Mouse (Mus musculus) spleen, postnatal 36 days (tissue): ENCODE results near the gene Atrnl1.

ENCODE experiments used
- DNase-seq, 2 experiments: peaks; one replicate each; pipeline ENCODE4 v3.0.0; 2022; ENCODE audit warnings: low spot score in 2 of 2, mixed read lengths in 1 of 2

Gene Atrnl1

DNA sequence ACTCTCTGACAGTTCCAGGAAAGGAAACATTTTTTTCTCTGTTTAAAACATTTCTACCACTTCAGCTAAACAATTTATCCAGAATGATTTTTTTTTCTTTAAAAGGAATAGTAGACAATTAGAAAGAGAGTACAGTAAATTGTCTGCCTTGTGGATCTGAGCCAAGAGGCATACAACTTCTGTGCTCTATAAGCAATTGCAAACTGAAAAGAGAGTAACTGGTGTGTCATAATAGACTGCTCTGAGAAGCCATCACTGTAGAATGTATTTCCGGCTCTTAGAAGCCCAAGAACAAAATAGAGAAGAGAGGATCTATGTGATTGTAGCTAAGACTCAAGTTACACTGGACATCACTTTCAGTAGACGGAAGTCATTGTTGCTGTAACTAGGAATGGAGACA, 458.1 kb downstream of the Atrnl1 start:
- DNase-seq = no peak

- no peak for DNase-seq
These were observed 461.6 kb downstream of the Atrnl1 start for GRCm38 (mm10) chr19:58072404-58072803.

GRCm38 (mm10) chr19:58072846-58073245, 462.0 kb downstream of the Atrnl1 start:
- DNase-seq = no peak

GRCm38 (mm10) chr19:58075252-58075651, 464.4 kb downstream of the Atrnl1 start:
- DNase-seq = no peak

DNA sequence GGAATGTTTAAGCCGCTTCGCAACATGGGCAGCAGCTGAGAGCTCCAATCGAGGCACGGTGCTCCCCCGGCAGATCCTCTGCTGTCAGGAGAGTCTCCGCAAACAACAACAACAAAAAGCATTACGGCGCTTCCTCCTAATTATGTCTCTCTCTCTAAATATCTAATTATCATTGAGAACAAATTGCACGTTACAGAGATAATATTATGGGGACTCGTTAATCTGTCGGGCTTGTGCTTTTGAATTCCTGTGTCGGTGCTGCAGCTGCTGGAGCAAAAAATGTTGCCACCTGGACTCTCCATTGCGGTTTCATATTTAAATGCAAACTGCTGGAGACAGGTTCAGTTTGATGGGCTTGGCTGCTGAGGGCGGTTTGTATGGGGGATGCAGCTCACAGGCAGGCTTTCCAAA, 466.1 kb downstream of the Atrnl1 start:
- no peak for DNase-seq

GRCm38 (mm10) chr19:58077529-58078070, 466.8 kb downstream of the Atrnl1 start:
- DNase-seq = no peak

DNA sequence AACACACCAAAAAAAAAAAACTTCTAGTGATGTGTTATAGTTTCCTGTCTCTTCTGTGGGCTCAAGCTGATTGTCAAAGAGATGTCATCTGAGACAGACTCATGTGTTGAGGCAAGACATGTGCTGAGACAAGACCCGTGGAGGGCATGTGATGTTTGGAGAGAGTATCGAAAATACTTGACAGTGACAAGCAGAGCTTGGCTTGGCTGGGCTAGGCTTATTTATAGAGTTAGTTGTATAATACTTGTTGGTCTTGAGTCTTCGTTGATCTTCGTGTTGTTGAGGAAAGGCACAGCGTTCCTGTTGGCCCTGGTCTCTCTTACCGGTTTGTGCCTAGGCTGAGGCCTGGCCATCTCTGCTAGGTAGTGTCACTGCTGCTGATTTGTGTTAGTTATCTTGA, 469.3 kb downstream of the Atrnl1 start:
- DNase-seq = no peak

DNA sequence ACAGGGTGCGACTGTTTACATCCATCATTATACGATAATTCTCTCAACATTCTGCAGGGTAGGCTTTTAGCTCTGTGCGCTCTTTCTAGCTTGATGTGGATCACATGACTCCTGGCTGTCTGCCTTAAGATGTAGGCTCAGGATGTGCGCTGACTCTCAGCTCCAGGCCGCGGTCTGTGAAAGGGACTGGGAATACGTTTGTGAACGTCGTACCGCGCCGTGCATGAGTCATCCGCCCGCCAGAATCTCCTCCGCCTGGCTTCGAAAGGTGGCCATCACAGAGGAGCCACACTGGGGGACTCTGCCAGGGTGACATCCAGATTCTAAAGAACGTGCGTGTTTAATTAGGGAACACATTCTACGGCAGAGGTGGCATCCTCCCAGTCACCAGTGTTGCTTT, 471.9 kb downstream of the Atrnl1 start:
- DNase-seq = no peak

- DNase-seq = no peak
These were observed 474.0 kb downstream of the Atrnl1 start for GRCm38 (mm10) chr19:58084826-58085225.

DNA sequence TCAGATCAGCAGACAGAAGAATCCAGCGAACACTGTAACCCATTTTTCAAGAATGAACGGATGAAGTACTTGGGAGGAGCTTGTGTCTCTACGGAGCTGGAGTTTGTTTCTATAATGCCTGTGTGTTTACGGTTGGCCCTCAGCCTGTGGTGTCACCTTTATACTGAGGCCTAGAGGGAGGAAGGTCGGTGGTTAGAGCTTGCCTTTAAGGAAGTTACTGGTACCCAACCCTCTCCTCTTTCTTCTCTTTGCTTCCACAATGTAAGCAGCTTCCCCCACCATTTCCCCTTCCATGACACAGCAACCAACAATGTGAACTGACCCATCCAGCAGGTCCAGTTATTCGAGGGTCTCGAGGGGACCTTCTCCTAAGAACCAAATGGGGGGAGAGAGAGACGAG, 475.9 kb downstream of the Atrnl1 start:
- no peak for DNase-seq

DNA sequence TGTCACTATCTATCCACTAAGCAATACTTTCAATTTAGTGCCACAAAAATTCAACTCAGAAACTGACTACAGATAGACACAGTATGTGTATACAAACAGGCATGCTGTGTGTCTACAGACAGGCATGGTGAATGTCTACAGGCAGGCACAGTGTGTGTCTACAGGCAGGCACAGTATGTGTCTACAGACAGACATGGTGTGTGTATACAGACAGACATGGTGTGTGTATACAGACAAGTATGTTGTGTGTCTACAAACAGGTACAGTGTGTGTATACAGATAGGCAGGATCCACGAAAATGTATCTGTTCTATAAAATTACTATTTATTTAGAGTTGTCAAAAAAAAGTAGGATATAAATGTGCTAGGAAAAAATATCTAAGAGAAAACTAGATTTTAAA, 477.1 kb downstream of the Atrnl1 start:
- DNase-seq = no peak

DNA sequence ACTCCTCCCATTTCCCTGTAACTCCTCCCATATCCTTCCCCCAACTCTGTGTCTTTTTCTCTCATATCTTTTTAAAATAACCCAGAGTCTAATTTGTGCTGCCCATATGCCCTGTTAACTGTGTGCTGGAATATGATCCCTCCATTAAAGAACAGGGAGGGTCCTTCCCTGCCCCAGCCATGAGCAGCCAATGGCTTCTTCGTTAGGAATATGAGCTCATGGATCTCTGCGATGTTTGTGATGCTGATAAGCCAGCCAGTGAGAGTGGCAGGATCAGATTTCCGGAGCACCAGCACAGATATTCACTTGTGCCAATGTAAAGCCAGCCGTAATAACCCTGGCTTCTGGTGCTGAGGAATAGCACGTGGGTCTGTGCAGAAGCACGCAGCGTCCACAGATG, 477.6 kb downstream of the Atrnl1 start:
- no peak for DNase-seq

GRCm38 (mm10) chr19:58091911-58092310, 481.1 kb downstream of the Atrnl1 start:
- DNase-seq = no peak

DNA sequence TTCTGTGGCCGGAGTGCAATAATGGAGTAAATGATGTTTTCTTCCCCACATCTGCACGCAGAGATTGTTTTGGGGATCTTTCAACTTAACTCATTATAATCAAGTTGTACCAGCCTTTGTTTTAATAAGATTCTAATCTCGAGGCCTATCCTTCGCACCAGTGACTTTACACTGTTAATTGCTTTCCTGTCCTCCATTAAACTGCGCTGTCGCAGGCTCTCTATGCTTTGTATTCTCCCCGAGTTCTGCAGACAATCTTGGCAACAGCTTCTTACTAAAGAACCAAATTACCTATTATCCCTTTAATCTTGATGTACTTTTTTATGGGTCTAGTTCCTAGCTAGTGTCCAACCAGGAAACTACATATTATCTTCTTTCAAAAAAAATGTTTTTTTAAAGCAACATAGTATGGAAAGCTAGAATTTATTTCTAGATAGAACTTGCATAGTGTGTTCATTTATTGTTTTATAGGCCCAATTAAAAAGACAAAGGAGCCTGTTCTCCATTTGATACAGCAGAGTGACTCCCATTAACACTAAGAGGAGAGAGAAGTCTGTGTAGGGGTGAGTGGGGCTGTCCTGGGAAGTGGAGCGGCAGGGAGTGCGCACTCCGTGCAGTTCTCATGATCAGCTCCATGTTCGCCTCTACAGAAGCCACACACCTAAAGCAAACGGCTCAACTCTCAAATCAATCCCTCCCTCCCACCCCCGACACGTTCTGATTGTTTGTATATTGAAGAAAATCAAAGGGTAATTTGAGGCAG, 484.1 kb downstream of the Atrnl1 start:
- DNase-seq = no peak

DNA sequence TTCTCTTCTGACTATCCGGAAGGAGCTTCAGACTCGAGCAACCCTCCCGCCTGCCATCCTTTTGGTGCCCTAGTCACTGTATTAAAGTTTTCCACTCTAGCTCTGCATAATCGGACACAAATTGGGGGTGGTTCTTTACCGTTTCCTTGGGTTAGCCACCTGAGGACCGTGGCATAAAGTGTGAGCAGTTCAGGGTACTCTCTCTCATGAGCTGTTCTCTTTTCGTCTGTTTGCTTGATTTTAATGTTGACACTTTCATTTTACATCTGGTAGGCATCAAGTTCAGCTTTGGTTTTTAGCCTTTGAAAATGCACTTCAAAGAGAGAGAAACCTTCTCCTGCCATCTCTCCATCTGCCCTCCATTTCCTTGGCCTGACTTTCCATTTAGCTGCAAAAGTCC, 484.9 kb downstream of the Atrnl1 start:
- no peak for DNase-seq

DNA sequence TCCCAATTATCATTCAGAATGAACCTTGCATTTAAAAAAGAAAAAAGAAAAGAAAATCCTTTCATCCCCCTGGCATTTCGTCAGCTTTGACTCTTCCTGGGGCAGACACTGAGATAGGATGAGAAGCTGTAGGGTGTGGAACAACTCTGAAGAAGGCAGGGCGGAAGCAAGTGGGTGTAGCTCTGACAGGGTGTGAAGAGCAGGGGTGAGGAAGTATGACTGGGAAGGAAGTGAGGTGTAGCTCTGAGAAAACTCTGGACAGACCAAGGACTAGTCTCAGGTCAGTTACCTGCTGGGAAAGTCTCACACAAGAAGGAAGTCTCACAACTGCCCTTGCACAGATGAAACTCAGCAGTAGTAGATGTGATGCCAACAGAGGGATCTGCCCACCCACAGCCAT, 486.4 kb downstream of the Atrnl1 start:
- DNase-seq = no peak

DNA sequence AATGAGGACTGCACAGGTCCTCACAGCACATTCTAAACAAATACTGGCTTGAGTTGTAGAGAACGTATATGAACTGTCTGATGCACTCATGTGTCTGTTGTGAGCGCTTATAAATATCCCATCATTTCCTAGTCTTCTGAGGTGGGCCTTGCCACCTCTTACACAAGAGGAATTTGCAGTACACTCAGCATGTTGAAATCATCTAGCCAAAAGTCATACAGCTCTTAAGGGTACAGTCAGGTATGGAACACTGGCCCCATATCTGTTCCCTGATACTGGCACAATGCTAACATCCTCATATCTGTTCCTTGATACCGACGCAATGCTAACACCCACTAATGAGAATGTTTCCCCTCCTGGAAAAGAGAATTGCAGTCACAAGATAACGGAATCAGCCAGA, 488.7 kb downstream of the Atrnl1 start:
- DNase-seq = no peak

GRCm38 (mm10) chr19:58100381-58100780, 489.5 kb downstream of the Atrnl1 start:
- DNase-seq = no peak

GRCm38 (mm10) chr19:58104544-58104943, 493.7 kb downstream of the Atrnl1 start:
- DNase-seq = no peak

- DNase-seq = no peak
These were observed 496.8 kb downstream of the Atrnl1 start for GRCm38 (mm10) chr19:58107632-58108031.

- DNase-seq = no peak
These were observed 499.7 kb downstream of the Atrnl1 start for GRCm38 (mm10) chr19:58110491-58110890.

GRCm38 (mm10) chr19:58111291-58111690, 500.5 kb downstream of the Atrnl1 start:
- DNase-seq = no peak

- no peak for DNase-seq
These were observed 501.3 kb downstream of the Atrnl1 start for GRCm38 (mm10) chr19:58112151-58112550.
